Mouse (Mus musculus) limb, embryonic 10.5 days (tissue): ENCODE results near the gene Gm8212. TPM values are rescaled to one million over a fixed set of nuclear protein-coding genes. Genes with fewer than 3 reads are reported as not detected.
"Not testable (repeated sequence)": the region's sequence is repeated elsewhere in the genome, so short reads cannot be mapped to it uniquely, and the experiment has no call there.

Source experiments
- DNase-seq: peaks from one replicate; pipeline ENCODE4 v3.0.0-alpha.2; 2017; ENCODE audit warnings: low spot score
- H3K27ac ChIP-seq: fragments of 300-500 bp; sonication (generic); 2 replicates; pipeline ENCODE4 v1.5.1; 2016; ENCODE audit warnings: mild to moderate bottlenecking
- H3K27me3 ChIP-seq: fragments of 300-500 bp; sonication (generic); 2 replicates; pipeline ENCODE4 v1.6.1; 2016; ENCODE audit warnings: low read depth, mild to moderate bottlenecking; ENCODE audit not compliant: poor library complexity, severe bottlenecking
- H3K36me3 ChIP-seq: fragments of 300-500 bp; sonication (generic); 2 replicates; pipeline ENCODE4 v1.6.1; 2016; ENCODE audit warnings: mild to moderate bottlenecking, moderate library complexity
- H3K4me1 ChIP-seq: fragments of 300-500 bp; sonication (generic); 2 replicates; pipeline ENCODE4 v1.6.1; 2016
- H3K4me3 ChIP-seq: fragments of 300-500 bp; sonication (generic); 2 replicates; pipeline ENCODE4 v1.5.1; 2016; ENCODE audit warnings: mild to moderate bottlenecking, moderate library complexity
- H3K9me3 ChIP-seq: fragments of 300-500 bp; sonication (generic); replicated peaks from 2 replicates; pipeline ENCODE4 v1.6.1; 2016; ENCODE audit warnings: mild to moderate bottlenecking
- WGBS: fragments of 180-500 bp; shearing (Covaris S2); methylation state at CpG from one replicate; pipeline ENCODE4 v1.1.7; 2016; 5-methylcytosine and 5-hydroxymethylcytosine counted together
- polyA plus RNA-seq: library from polyadenylated mRNA; unstranded; fragments of >200 nt; fragmentation: Nextera tagmentation; extraction: Ambion mirVana; gene quantifications from 2 replicates; pipeline ENCODE4 v1.2.1, GENCODE M21; 2016

Gene Gm8212
- polyA plus RNA-seq = not detected in 2 replicates

GRCm38 (mm10) chr14:44197361-44197760 lies at the start of gene Gm8212:
Gene Gm8212 (plus strand): TSS chr14:44197661.
- H3K36me3 ChIP-seq, H3K4me1 ChIP-seq, DNase-seq, H3K9me3 ChIP-seq, H3K27me3 ChIP-seq, H3K4me3 ChIP-seq, H3K27ac ChIP-seq: not testable (repeated sequence)
- 83% methylated on average over 2 of the region's 3 CpGs for WGBS

- DNase-seq, H3K27me3 ChIP-seq, H3K4me3 ChIP-seq, H3K9me3 ChIP-seq, H3K36me3 ChIP-seq, H3K27ac ChIP-seq, H3K4me1 ChIP-seq: not testable (repeated sequence)
- WGBS = 93% methylated on average over 3 of the region's 3 CpGs
These were observed 15.7 kb downstream of the Gm8212 start, which contains the start of gene 4930503E14Rik for GRCm38 (mm10) chr14:44213154-44213553. Gene 4930503E14Rik (minus strand): TSS chr14:44213254.

- Histone ChIP-seq H3K27ac (no peak overlapping the region), H3K36me3 (no peaks in the 10 kb centered on the region), H3K4me1 (no peaks in the 10 kb centered on the region), H3K27me3 (no peaks in the 10 kb centered on the region), H3K4me3 (no peak overlapping the region), H3K9me3 (no peaks in the 10 kb centered on the region)
- DNase-seq = no peak
- 94% methylated on average over 16 of the region's 16 CpGs for WGBS
These were observed 50.6 kb downstream of the Gm8212 start for GRCm38 (mm10) chr14:44248039-44248438.

Other genes starting within 250 kb of the Gm8212 start
- not detected in 2 replicates for gene Ang5, start 240.6 kb upstream of the Gm8212 start, polyA plus RNA-seq
- gene Ang6, start 195.4 kb upstream of the Gm8212 start, polyA plus RNA-seq = not detected in 2 replicates
- not detected in 2 replicates for gene Ear2, start 95.0 kb upstream of the Gm8212 start, polyA plus RNA-seq
- not detected in 2 replicates for gene Gm3327, start 73.8 kb upstream of the Gm8212 start, polyA plus RNA-seq
- gene 4930503E14Rik, start 15.6 kb downstream of the Gm8212 start, polyA plus RNA-seq = not detected in 2 replicates
- gene Gm8220, start 87.9 kb downstream of the Gm8212 start, polyA plus RNA-seq = not detected in 2 replicates
- gene Gm5930, start 140.9 kb downstream of the Gm8212 start, polyA plus RNA-seq = not detected in 2 replicates
- not detected in 2 replicates for gene Gm8229, start 167.7 kb downstream of the Gm8212 start, polyA plus RNA-seq
- gene Gm3371, start 213.0 kb downstream of the Gm8212 start, polyA plus RNA-seq = not detected in 2 replicates
- not detected in 2 replicates for gene Gm8232, start 236.0 kb downstream of the Gm8212 start, polyA plus RNA-seq